Mouse (Mus musculus) ES-E14 (cell line): ENCODE measurements around the gene Arhgap9.

Experiments
- CHD2 ChIP-seq: IDR thresholded peaks from 2 replicates; pipeline ENCODE4 v1.6.1; 2014; ENCODE audit warnings: mild to moderate bottlenecking, low read depth, low read length, inconsistent platforms
- HCFC1 ChIP-seq: IDR thresholded peaks from 2 replicates; pipeline ENCODE4 v1.6.1; 2012; ENCODE audit warnings: low read length, inconsistent platforms, borderline replicate concordance; ENCODE audit not compliant: insufficient read depth
- MAFK ChIP-seq: IDR thresholded peaks from 2 replicates; pipeline ENCODE4 v1.6.1; 2014; ENCODE audit warnings: mild to moderate bottlenecking, low read depth, low read length, inconsistent platforms; ENCODE audit not compliant: insufficient read depth
- ZC3H11A ChIP-seq: IDR thresholded peaks from 2 replicates; pipeline ENCODE4 v1.6.1; 2012; ENCODE audit warnings: low read depth, mild to moderate bottlenecking, inconsistent platforms, low read length, borderline replicate concordance
- ZNF384 ChIP-seq: IDR thresholded peaks from 2 replicates; pipeline ENCODE4 v1.6.1; 2012; ENCODE audit warnings: low read depth, low read length, inconsistent platforms

DNA sequence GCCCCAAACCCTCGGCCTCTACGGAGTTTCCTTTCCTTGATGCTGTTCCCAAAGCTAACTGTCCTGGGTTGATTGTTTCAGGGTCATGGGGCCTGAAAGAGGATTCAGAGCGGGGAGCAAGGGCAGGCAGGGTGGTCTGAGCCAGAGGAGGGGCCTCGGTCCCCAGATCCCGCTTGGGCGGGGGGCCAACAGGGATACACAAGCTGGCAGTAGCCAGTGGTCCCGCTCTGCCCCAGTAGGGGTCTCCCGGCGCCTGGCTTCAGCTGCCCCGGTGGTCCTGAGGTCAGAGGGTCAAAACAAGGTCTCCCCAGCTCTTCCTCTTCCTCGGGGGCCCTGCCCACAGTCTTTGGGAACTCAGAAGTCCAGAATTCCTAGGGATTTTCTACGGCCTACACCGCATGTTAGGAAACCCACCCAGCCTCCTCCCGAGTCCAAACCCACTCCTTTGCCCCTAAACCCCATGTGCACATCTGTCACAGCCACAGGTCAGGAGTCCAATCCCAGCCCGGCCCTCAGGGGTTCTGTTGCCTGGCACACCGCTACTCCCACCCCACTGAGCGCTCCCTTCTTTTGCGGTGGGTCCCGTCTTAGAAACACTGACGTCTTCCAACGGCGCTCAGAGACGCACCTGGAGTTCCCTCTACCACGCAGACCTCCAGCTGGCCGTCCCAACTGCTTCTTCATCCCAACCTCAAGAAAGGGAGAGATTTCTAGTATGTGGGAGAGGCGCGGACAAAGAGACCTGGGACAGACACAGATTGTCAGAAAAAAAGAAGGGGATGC, 19.0 kb downstream of the Arhgap9 start:
- TF ChIP-seq HCFC1 (no peak), CHD2 (no peak), MAFK (no peak), ZC3H11A (no peak), ZNF384 (no peak)
